Mouse (Mus musculus) left cerebral cortex, postnatal 25 days (tissue): ENCODE measurements around the gene Ifi209. TPM values are rescaled to one million over a fixed set of nuclear protein-coding genes. Genes with fewer than 3 reads are reported as not detected.
"Not testable (repeated sequence)": the region's sequence is repeated elsewhere in the genome, so short reads cannot be mapped to it uniquely, and the experiment has no call there.

Experiments used
- DNase-seq, 2 experiments: peaks; one replicate each; pipeline ENCODE4 v3.0.0; 2022; ENCODE audit warnings: low spot score in 2 of 2, mixed read lengths in 1 of 2
- intact Hi-C: fragments of 180-260 bp; cut with DNase I; formaldehyde crosslinking; loops from one replicate; pipeline ENCODE4 v1.15.1; 2025
- microRNA-seq, 2 experiments: library from miRNA; unstranded; fragments of <30 nt; microRNA quantifications; one replicate each; pipeline ENCODE4 v1.2.0; 2022
- total RNA-seq, 2 experiments: library from RNA; stranded (reverse); gene quantifications; 2 replicates each; pipeline ENCODE4 v1.2.3; 2021

Gene Ifi209
- total RNA-seq, result not detected

- DNase-seq, intact Hi-C loops: not testable (repeated sequence)
Measured at GRCm38 (mm10) chr1:173630622-173631021, at the start of gene Ifi209. Gene Ifi209 (plus strand): TSS chr1:173630917.

- DNase-seq, intact Hi-C loops: not testable (repeated sequence)
Measured at GRCm38 (mm10) chr1:173589698-173590097, 41.0 kb upstream of the Ifi209 start.

GRCm38 (mm10) chr1:173598838-173599494 lies 31.8 kb upstream of the Ifi209 start, which contains the start of gene Ifi213:
Gene Ifi213 (minus strand): TSS chr1:173599274.
- DNase-seq, intact Hi-C loops: not testable (repeated sequence)

- intact Hi-C loops, DNase-seq: not testable (repeated sequence)
Measured at GRCm38 (mm10) chr1:173610291-173610690, 20.4 kb upstream of the Ifi209 start.

- intact Hi-C loops, result not testable (repeated sequence)
Measured at GRCm38 (mm10) chr1:173622216-173622615, 8.5 kb upstream of the Ifi209 start.

GRCm38 (mm10) chr1:173624052-173624451 lies 6.7 kb upstream of the Ifi209 start:
- intact Hi-C loops, result no loop called here
- DNase-seq, result no peak

More at GRCm38 (mm10) chr1:173622216-173622615, 8.5 kb upstream of the Ifi209 start:
- DNase-seq, result not testable (repeated sequence)

GRCm38 (mm10) chr1:173626686-173627085 lies 4.0 kb upstream of the Ifi209 start:
- no peak for DNase-seq
- intact Hi-C loops, result no loop called here

GRCm38 (mm10) chr1:173633969-173634645 lies 3.4 kb downstream of the Ifi209 start:
- DNase-seq, result no peak
- intact Hi-C loops, result no loop called here

GRCm38 (mm10) chr1:173645393-173645792 lies 14.7 kb downstream of the Ifi209 start:
- intact Hi-C loops, result no loop called here
- no peak for DNase-seq

GRCm38 (mm10) chr1:173657973-173658372 lies 27.3 kb downstream of the Ifi209 start:
- intact Hi-C loops, result no loop called here

GRCm38 (mm10) chr1:173673458-173674097 lies 42.9 kb downstream of the Ifi209 start, which contains the start of gene Ifi208:
Gene Ifi208 (plus strand): TSS chr1:173673675.
- intact Hi-C loops, result not testable (repeated sequence)

More at GRCm38 (mm10) chr1:173657973-173658372, 27.3 kb downstream of the Ifi209 start:
- DNase-seq, result no peak

GRCm38 (mm10) chr1:173678605-173679004 lies 47.9 kb downstream of the Ifi209 start:
- intact Hi-C loops, DNase-seq: not testable (repeated sequence)

More at GRCm38 (mm10) chr1:173673458-173674097, 42.9 kb downstream of the Ifi209 start, which contains the start of gene Ifi208:
- DNase-seq, result not testable (repeated sequence)

- DNase-seq, result peak in 1 of 2 experiments; percentile 3
- intact Hi-C loops, result no loop called here
Measured at GRCm38 (mm10) chr1:173694270-173694669, 63.6 kb downstream of the Ifi209 start.

Small RNA genes lying within 50 kb of the gene (microRNA-seq; reads per million reads assigned to microRNA genes)
- 0 reads per million in 2 experiments for gene Gm44339

Other genes starting within 250 kb of the Ifi209 start
- gene Ifi206, start 139.9 kb upstream of the Ifi209 start, total RNA-seq, result not detected
- gene Ifi214, start 95.0 kb upstream of the Ifi209 start, total RNA-seq, result not detected
- gene Ifi213, start 31.6 kb upstream of the Ifi209 start, total RNA-seq, result not detected
- gene Ifi208, start 42.8 kb downstream of the Ifi209 start, total RNA-seq, result not detected
- gene Ifi207, start 110.8 kb downstream of the Ifi209 start, total RNA-seq, result under 1 TPM; 0.09 to 0.18 TPM
- gene Ifi204, start 136.0 kb downstream of the Ifi209 start, total RNA-seq, result under 1 TPM in 1 of 2 experiments, not detected in 1; 0.34 TPM